Mouse (Mus musculus): ENCODE measurements around the gene H2afy2. TPM values are rescaled to one million over a fixed set of nuclear protein-coding genes. Genes with fewer than 3 reads are reported as not detected.

Gene H2afy2
- polyA plus RNA-seq, 1 experiment from 2014 or later, result 202 TPM

GRCm38 (mm10) chr10:61741873-61742272 is 42.1 kb downstream of the H2afy2 start:
- H3K9ac ChIP-seq, result no peak overlapping the region
- no peak overlapping the region for H3K4me2 ChIP-seq (replicated peaks)
- no peak overlapping the region for H3K4me3 ChIP-seq (replicated peaks; ENCODE audit: low read length)
- no peaks in the 10 kb centered on the region for H3K4me1 ChIP-seq (replicated peaks; ENCODE audit: control insufficient read depth, insufficient read depth, low read length)
- DNase-seq (ENCODE audit: low spot score), result no peak
- no peaks in the 10 kb centered on the region for H3K27me3 ChIP-seq (ENCODE audit: control insufficient read depth, insufficient read depth, low read length)
- 0 out of 2 replicates have a peak, but pooled peaks cover 3% of the 10 kb centered on the region for H3K9me3 ChIP-seq (ENCODE audit: control insufficient read depth, low read length)
- 92% methylated on average over 4 of the region's 4 CpGs for WGBS
- H3K27ac ChIP-seq, result no peak overlapping the region
- ATAC-seq (ENCODE audit: low FRiP score), result no peak
- H3K36me3 ChIP-seq (replicated peaks; ENCODE audit: control insufficient read depth, insufficient read depth), result peaks cover 99% of the 10 kb centered on the region

- no peaks in the 10 kb centered on the region for H3K4me1 ChIP-seq (replicated peaks; ENCODE audit: control insufficient read depth, insufficient read depth, low read length)
- DNase-seq (ENCODE audit: low spot score) (no peak), ATAC-seq (ENCODE audit: low FRiP score) (no peak)
- H3K4me2 ChIP-seq (replicated peaks), result no peak overlapping the region
- H3K9ac ChIP-seq, result no peak overlapping the region
- WGBS, result 96% methylated on average over 1 of the region's 1 CpGs
- H3K27me3 ChIP-seq (ENCODE audit: control insufficient read depth, insufficient read depth, low read length), result no peaks in the 10 kb centered on the region
- H3K4me3 ChIP-seq (replicated peaks; ENCODE audit: low read length), result no peak overlapping the region
- 0 out of 2 replicates have a peak, but pooled peaks cover 3% of the 10 kb centered on the region for H3K9me3 ChIP-seq (ENCODE audit: control insufficient read depth, low read length)
- no peak overlapping the region for H3K27ac ChIP-seq
- peaks cover 93% of the 10 kb centered on the region for H3K36me3 ChIP-seq (replicated peaks; ENCODE audit: control insufficient read depth, insufficient read depth)
Measured at GRCm38 (mm10) chr10:61741306-61741705, 42.6 kb downstream of the H2afy2 start.

- WGBS, result 99% methylated on average over 4 of the region's 4 CpGs
- H3K27ac ChIP-seq, result no peak overlapping the region
- no peaks in the 10 kb centered on the region for H3K27me3 ChIP-seq (ENCODE audit: control insufficient read depth, insufficient read depth, low read length)
- H3K4me2 ChIP-seq (replicated peaks), result no peak overlapping the region
- DNase-seq (ENCODE audit: low spot score) (no peak), ATAC-seq (ENCODE audit: low FRiP score) (no peak)
- peaks cover 61% of the 10 kb centered on the region for H3K36me3 ChIP-seq (replicated peaks; ENCODE audit: control insufficient read depth, insufficient read depth)
- H3K4me3 ChIP-seq (replicated peaks; ENCODE audit: low read length), result no peak overlapping the region
- H3K9me3 ChIP-seq (ENCODE audit: control insufficient read depth, low read length), result no peaks in the 10 kb centered on the region
- H3K9ac ChIP-seq, result no peak overlapping the region
- H3K4me1 ChIP-seq (replicated peaks; ENCODE audit: control insufficient read depth, insufficient read depth, low read length), result no peaks in the 10 kb centered on the region
Measured at GRCm38 (mm10) chr10:61738126-61738525, 45.8 kb downstream of the H2afy2 start.

- no peak for ATAC-seq (ENCODE audit: low FRiP score)
- Histone ChIP-seq H3K4me3 (replicated peaks; ENCODE audit: low read length) (no peak overlapping the region), H3K9ac (no peak overlapping the region), H3K27ac (no peak overlapping the region), H3K4me2 (replicated peaks) (no peak overlapping the region), H3K27me3 (ENCODE audit: control insufficient read depth, insufficient read depth, low read length) (no peaks in the 10 kb centered on the region), H3K4me1 (replicated peaks; ENCODE audit: control insufficient read depth, insufficient read depth, low read length) (no peaks in the 10 kb centered on the region), H3K36me3 (replicated peaks; ENCODE audit: control insufficient read depth, insufficient read depth) (peaks cover 55% of the 10 kb centered on the region), H3K9me3 (ENCODE audit: control insufficient read depth, low read length) (no peaks in the 10 kb centered on the region)
- WGBS, result 91% methylated on average over 1 of the region's 1 CpGs
- DNase-seq (ENCODE audit: low spot score), result no peak
Measured at GRCm38 (mm10) chr10:61737537-61737936, 46.4 kb downstream of the H2afy2 start.

- Histone ChIP-seq H3K27me3 (ENCODE audit: control insufficient read depth, insufficient read depth, low read length) (no peaks in the 10 kb centered on the region), H3K9ac (no peak overlapping the region), H3K4me1 (replicated peaks; ENCODE audit: control insufficient read depth, insufficient read depth, low read length) (no peaks in the 10 kb centered on the region), H3K36me3 (replicated peaks; ENCODE audit: control insufficient read depth, insufficient read depth) (peaks cover 47% of the 10 kb centered on the region), H3K4me3 (replicated peaks; ENCODE audit: low read length) (no peak overlapping the region), H3K27ac (peak overlapping the region; percentile 6; the same call in 1 of the 2 replicates), H3K4me2 (replicated peaks) (no peak overlapping the region), H3K9me3 (ENCODE audit: control insufficient read depth, low read length) (no peaks in the 10 kb centered on the region)
- ATAC-seq (ENCODE audit: low FRiP score), result no peak
- no peak for DNase-seq (ENCODE audit: low spot score)
- 76% methylated on average over 10 of the region's 10 CpGs for WGBS
Measured at GRCm38 (mm10) chr10:61736671-61737078, 47.3 kb downstream of the H2afy2 start.

- H3K27ac ChIP-seq, result no peak overlapping the region
- no peaks in the 10 kb centered on the region for H3K4me1 ChIP-seq (replicated peaks; ENCODE audit: control insufficient read depth, insufficient read depth, low read length)
- no peaks in the 10 kb centered on the region for H3K27me3 ChIP-seq (ENCODE audit: control insufficient read depth, insufficient read depth, low read length)
- peaks cover 24% of the 10 kb centered on the region for H3K36me3 ChIP-seq (replicated peaks; ENCODE audit: control insufficient read depth, insufficient read depth)
- no peaks in the 10 kb centered on the region for H3K9me3 ChIP-seq (ENCODE audit: control insufficient read depth, low read length)
- 43% methylated on average over 3 of the region's 3 CpGs for WGBS
- no peak for ATAC-seq (ENCODE audit: low FRiP score)
- DNase-seq (ENCODE audit: low spot score), result no peak
- H3K9ac ChIP-seq, result no peak overlapping the region
- H3K4me3 ChIP-seq (replicated peaks; ENCODE audit: low read length), result no peak overlapping the region
- no peak overlapping the region for H3K4me2 ChIP-seq (replicated peaks)
Measured at GRCm38 (mm10) chr10:61734377-61734776, 49.6 kb downstream of the H2afy2 start.

- no peaks in the 10 kb centered on the region for H3K4me1 ChIP-seq (replicated peaks; ENCODE audit: control insufficient read depth, insufficient read depth, low read length)
- DNase-seq (ENCODE audit: low spot score) (no peak), ATAC-seq (ENCODE audit: low FRiP score) (no peak)
- no peak overlapping the region for H3K4me2 ChIP-seq (replicated peaks)
- no peak overlapping the region for H3K27ac ChIP-seq
- H3K9ac ChIP-seq, result no peak overlapping the region
- H3K36me3 ChIP-seq (replicated peaks; ENCODE audit: control insufficient read depth, insufficient read depth), result no peaks in the 10 kb centered on the region
- no peak overlapping the region for H3K4me3 ChIP-seq (replicated peaks; ENCODE audit: low read length)
- no peaks in the 10 kb centered on the region for H3K9me3 ChIP-seq (ENCODE audit: control insufficient read depth, low read length)
- WGBS, result 96% methylated on average over 6 of the region's 6 CpGs
- no peaks in the 10 kb centered on the region for H3K27me3 ChIP-seq (ENCODE audit: control insufficient read depth, insufficient read depth, low read length)
Measured at GRCm38 (mm10) chr10:61730171-61730570, 53.8 kb downstream of the H2afy2 start.

- ATAC-seq (ENCODE audit: low FRiP score) (no peak), DNase-seq (ENCODE audit: low spot score) (no peak)
- Histone ChIP-seq H3K27me3 (ENCODE audit: control insufficient read depth, insufficient read depth, low read length) (no peaks in the 10 kb centered on the region), H3K4me1 (replicated peaks; ENCODE audit: control insufficient read depth, insufficient read depth, low read length) (no peaks in the 10 kb centered on the region), H3K4me3 (replicated peaks; ENCODE audit: low read length) (no peak overlapping the region), H3K27ac (no peak overlapping the region), H3K9ac (no peak overlapping the region), H3K4me2 (replicated peaks) (no peak overlapping the region), H3K36me3 (replicated peaks; ENCODE audit: control insufficient read depth, insufficient read depth) (no peaks in the 10 kb centered on the region), H3K9me3 (ENCODE audit: control insufficient read depth, low read length) (no peaks in the 10 kb centered on the region)
- WGBS, result 75% methylated on average over 11 of the region's 11 CpGs
Measured at GRCm38 (mm10) chr10:61729181-61729580, 54.8 kb downstream of the H2afy2 start.

- 79% methylated on average over 6 of the region's 6 CpGs for WGBS
- H3K27me3 ChIP-seq (ENCODE audit: control insufficient read depth, insufficient read depth, low read length), result no peaks in the 10 kb centered on the region
- no peak overlapping the region for H3K4me3 ChIP-seq (replicated peaks; ENCODE audit: low read length)
- no peaks in the 10 kb centered on the region for H3K4me1 ChIP-seq (replicated peaks; ENCODE audit: control insufficient read depth, insufficient read depth, low read length)
- H3K9ac ChIP-seq, result no peak overlapping the region
- no peak overlapping the region for H3K4me2 ChIP-seq (replicated peaks)
- no peak for DNase-seq (ENCODE audit: low spot score)
- H3K36me3 ChIP-seq (replicated peaks; ENCODE audit: control insufficient read depth, insufficient read depth), result no peaks in the 10 kb centered on the region
- H3K27ac ChIP-seq, result no peak overlapping the region
- ATAC-seq (ENCODE audit: low FRiP score), result no peak
- H3K9me3 ChIP-seq (ENCODE audit: control insufficient read depth, low read length), result no peaks in the 10 kb centered on the region
Measured at GRCm38 (mm10) chr10:61723271-61723670, 60.7 kb downstream of the H2afy2 start.

GRCm38 (mm10) chr10:61722215-61722614 is 61.7 kb downstream of the H2afy2 start:
- Histone ChIP-seq H3K9ac (no peak overlapping the region), H3K4me3 (replicated peaks; ENCODE audit: low read length) (no peak overlapping the region), H3K27ac (no peak overlapping the region), H3K36me3 (replicated peaks; ENCODE audit: control insufficient read depth, insufficient read depth) (no peaks in the 10 kb centered on the region), H3K9me3 (ENCODE audit: control insufficient read depth, low read length) (no peaks in the 10 kb centered on the region), H3K27me3 (ENCODE audit: control insufficient read depth, insufficient read depth, low read length) (no peaks in the 10 kb centered on the region), H3K4me1 (replicated peaks; ENCODE audit: control insufficient read depth, insufficient read depth, low read length) (no peaks in the 10 kb centered on the region), H3K4me2 (replicated peaks) (no peak overlapping the region)
- WGBS, result 81% methylated on average over 3 of the region's 3 CpGs
- ATAC-seq (ENCODE audit: low FRiP score) (no peak), DNase-seq (ENCODE audit: low spot score) (no peak)

All from hindbrain, embryonic 14.5 days (tissue).